Comparison of ENCODE assay signal across 12 mouse cellular contexts in genomic region chr8:94009243-94009845, GRCm38 (mm10). TPM values are rescaled to one million over a fixed set of nuclear protein-coding genes. Genes with fewer than 3 reads are reported as not detected.
DNase-seq lines count a peak whose midpoint lies in the region; ATAC-seq and TF ChIP-seq lines count a peak whose summit lies in the region.
"Had no signal": no experiment of that assay in that cellular context is flagged by ENCODE, and none has a peak within 500 bp of the region (broad histone marks: within the 10 kb centered on the region; RNA-seq: fewer than 3 reads in every experiment).

No protein-coding gene starts in this region.

- TF ChIP-seq EP300 in liver, embryonic 14.5 days (IDR thresholded peaks at IDR 0.05; ENCODE audit: low read depth), result no peak

- H3K4me2 ChIP-seq in forebrain, embryonic 12.5 days, result no peak overlapping the region
- H3K4me2 ChIP-seq in forebrain, embryonic 11.5 days (ENCODE audit: low read depth, low read length, severe bottlenecking), result no peak overlapping the region
- H3K4me2 ChIP-seq in kidney, embryonic 15.5 days, result no peak overlapping the region
- peak overlapping the region; percentile 100 for H3K4me2 ChIP-seq in liver, embryonic 14.5 days (ENCODE audit: low read depth)
- H3K4me2 ChIP-seq: limb, embryonic 15.5 days had no signal

- peak overlapping the region; percentile 31; the same call in 1 of the 2 replicates for H3K27ac ChIP-seq in forebrain, embryonic 12.5 days
- H3K27ac ChIP-seq in forebrain, embryonic 11.5 days (ENCODE audit: low read depth, low read length), result no peak overlapping the region
- no peak overlapping the region for H3K27ac ChIP-seq in kidney, embryonic 15.5 days
- H3K27ac ChIP-seq in liver, embryonic 14.5 days, result no peak overlapping the region
- H3K27ac ChIP-seq in embryonic facial prominence, embryonic 10.5 days (replicated peaks), result no peak overlapping the region
- H3K27ac ChIP-seq: hindbrain, embryonic 14.5 days; limb, embryonic 15.5 days had no signal

- no peaks in the 10 kb centered on the region for H3K27me3 ChIP-seq in forebrain, embryonic 12.5 days
- no peaks in the 10 kb centered on the region for H3K27me3 ChIP-seq in forebrain, embryonic 11.5 days (ENCODE audit: control insufficient read depth, insufficient read depth, low read length)
- no peaks in the 10 kb centered on the region for H3K27me3 ChIP-seq in kidney, embryonic 15.5 days
- H3K27me3 ChIP-seq in E14TG2a.4 (ENCODE audit: insufficient read depth, low read length), result peaks cover 34% of the 10 kb centered on the region
- H3K27me3 ChIP-seq in liver, embryonic 14.5 days (ENCODE audit: control insufficient read depth, insufficient read depth, low read length), result no peaks in the 10 kb centered on the region
- no peaks in the 10 kb centered on the region for H3K27me3 ChIP-seq in embryonic facial prominence, embryonic 10.5 days (replicated peaks; ENCODE audit: low read depth, poor library complexity, severe bottlenecking)
- H3K27me3 ChIP-seq: limb, embryonic 15.5 days had no signal

- H3K4me1 ChIP-seq in forebrain, embryonic 12.5 days, result peaks cover 29% of the 10 kb centered on the region
- peaks cover 13% of the 10 kb centered on the region; the same call in 1 of the 2 replicates for H3K4me1 ChIP-seq in forebrain, embryonic 11.5 days (replicated peaks; ENCODE audit: control insufficient read depth, insufficient read depth, low read length)
- peaks cover 38% of the 10 kb centered on the region for H3K4me1 ChIP-seq in kidney, embryonic 15.5 days
- H3K4me1 ChIP-seq in E14TG2a.4 (replicated peaks; ENCODE audit: low read depth, low read length), result peaks cover 39% of the 10 kb centered on the region
- H3K4me1 ChIP-seq in liver, embryonic 14.5 days (replicated peaks; ENCODE audit: control insufficient read depth in 2 of 2, insufficient read depth in 2 of 2, low read length in 1 of 2), result peaks cover 26 to 31% of the 10 kb centered on the region in 2 experiments
- peaks cover 32% of the 10 kb centered on the region for H3K4me1 ChIP-seq in embryonic facial prominence, embryonic 10.5 days

- TF ChIP-seq CTCF in E14TG2a.4 (conservative IDR thresholded peaks at IDR 0.05; ENCODE audit: low read length), result no peak
- TF ChIP-seq CTCF in liver, embryonic 14.5 days (IDR thresholded peaks at IDR 0.05; ENCODE audit: low read depth), result no peak

- WGBS in forebrain, embryonic 12.5 days, result 68% methylated on average over 15 of the region's 15 CpGs
- 65% methylated on average over 15 of the region's 15 CpGs for WGBS in forebrain, embryonic 11.5 days
- 48% methylated on average over 15 of the region's 15 CpGs for WGBS in kidney, embryonic 15.5 days
- 47% methylated on average over 15 of the region's 15 CpGs for WGBS in liver, embryonic 14.5 days (ENCODE audit: insufficient replicate concordance)
- 65% methylated on average over 15 of the region's 15 CpGs for WGBS in embryonic facial prominence, embryonic 10.5 days

- ATAC-seq in forebrain, embryonic 12.5 days (ENCODE audit: low FRiP score), result no peak
- ATAC-seq in forebrain, embryonic 11.5 days (replicated peaks; ENCODE audit: low FRiP score), result no peak
- no peak for ATAC-seq in kidney, embryonic 15.5 days (replicated peaks; ENCODE audit: low FRiP score)
- ATAC-seq in liver, embryonic 14.5 days (ENCODE audit: insufficient read depth), result no peak
- ATAC-seq: midbrain, embryonic 16.5 days had no signal

- no peak for DNase-seq in forebrain, embryonic 11.5 days (ENCODE audit: low spot score)
- DNase-seq in kidney, postnatal 14 days, result peak; percentile 10
- no peak for DNase-seq in liver, embryonic 14.5 days (ENCODE audit: low read depth in 3 of 3, low spot score in 3 of 3)
- DNase-seq in embryonic facial prominence, embryonic 10.5 days (ENCODE audit: low spot score), result no peak
- DNase-seq in frontal cortex, adult 2 months (ENCODE audit: extremely low spot score in 1 of 2, low spot score in 1 of 2), result no peak
- DNase-seq: layer of hippocampus, adult 9-11 months had no signal

- no peak overlapping the region for H3K9ac ChIP-seq in forebrain, embryonic 12.5 days
- H3K9ac ChIP-seq in forebrain, embryonic 11.5 days (ENCODE audit: low read length), result no peak overlapping the region
- no peak overlapping the region for H3K9ac ChIP-seq in kidney, embryonic 15.5 days
- peak overlapping the region; percentile 34 for H3K9ac ChIP-seq in liver, embryonic 14.5 days (replicated peaks)
- H3K9ac ChIP-seq: hindbrain, embryonic 14.5 days; limb, embryonic 15.5 days had no signal

- H3K36me3 ChIP-seq in forebrain, embryonic 12.5 days (replicated peaks), result peaks cover 5% of the 10 kb centered on the region
- no peaks in the 10 kb centered on the region for H3K36me3 ChIP-seq in forebrain, embryonic 11.5 days (ENCODE audit: control insufficient read depth, insufficient read depth, low read length)
- peaks cover 13% of the 10 kb centered on the region for H3K36me3 ChIP-seq in kidney, embryonic 15.5 days
- H3K36me3 ChIP-seq in E14TG2a.4 (ENCODE audit: insufficient read depth, low read length), result peaks cover 3% of the 10 kb centered on the region; the same call in 1 of the 2 replicates
- H3K36me3 ChIP-seq in liver, embryonic 14.5 days (replicated peaks; ENCODE audit: control insufficient read depth, insufficient read depth, low read depth), result peaks cover 6% of the 10 kb centered on the region
- peaks cover 16% of the 10 kb centered on the region for H3K36me3 ChIP-seq in embryonic facial prominence, embryonic 10.5 days (replicated peaks)

- H3K4me3 ChIP-seq in forebrain, embryonic 12.5 days (replicated peaks), result no peak overlapping the region
- no peak overlapping the region for H3K4me3 ChIP-seq in forebrain, embryonic 11.5 days (ENCODE audit: low read depth, low read length)
- H3K4me3 ChIP-seq in kidney, embryonic 15.5 days (replicated peaks), result no peak overlapping the region
- H3K4me3 ChIP-seq in E14TG2a.4 (replicated peaks; ENCODE audit: low read length), result 0 out of 2 replicates have a peak overlapping the region, but pooled peaks have one; percentile 17
- no peak overlapping the region; a peak in 1 of 4 replicates for H3K4me3 ChIP-seq in liver, embryonic 14.5 days (ENCODE audit: insufficient read depth in 1 of 2, low read depth in 2 of 2, low read length in 2 of 2)
- no peak overlapping the region for H3K4me3 ChIP-seq in embryonic facial prominence, embryonic 10.5 days
- H3K4me3 ChIP-seq: limb, embryonic 15.5 days had no signal

- H3K9me3 ChIP-seq in forebrain, embryonic 12.5 days, result no peaks in the 10 kb centered on the region
- H3K9me3 ChIP-seq in forebrain, embryonic 11.5 days (ENCODE audit: control insufficient read depth, low read length), result no peaks in the 10 kb centered on the region
- no peaks in the 10 kb centered on the region for H3K9me3 ChIP-seq in kidney, embryonic 15.5 days (replicated peaks)
- H3K9me3 ChIP-seq in E14TG2a.4 (ENCODE audit: low read length), result no peaks in the 10 kb centered on the region
- no peaks in the 10 kb centered on the region for H3K9me3 ChIP-seq in liver, embryonic 14.5 days (ENCODE audit: control insufficient read depth, low read length)
- no peaks in the 10 kb centered on the region for H3K9me3 ChIP-seq in embryonic facial prominence, embryonic 10.5 days
- H3K9me3 ChIP-seq: limb, embryonic 15.5 days had no signal

RNA-seq across cellular contexts. Expression of gene Amfr, which starts 3.3 kb away (rescaled TPM):
- polyA plus RNA-seq in forebrain, embryonic 12.5 days (2016; fragmentation: Nextera tagmentation; extraction: Ambion mirVana), result 66.3 and 68.5 TPM in 2 replicates
- polyA plus RNA-seq in forebrain, embryonic 11.5 days (2014; fragmentation: Nextera tagmentation; extraction: Ambion mirVana), result 60.5 and 65.3 TPM in 2 replicates
- polyA plus RNA-seq in kidney, embryonic 15.5 days (2015; fragmentation: Nextera tagmentation; extraction: Ambion mirVana), result 45.4 and 49.3 TPM in 2 replicates
- 33.4 and 38.4 TPM in 2 replicates for polyA plus RNA-seq in liver, embryonic 14.5 days (2012; rRNA removed)
- 50.0 and 53.1 TPM in 2 replicates for polyA plus RNA-seq in liver, embryonic 14.5 days (2014; fragmentation: Nextera tagmentation; extraction: Ambion mirVana)
- polyA plus RNA-seq in embryonic facial prominence, embryonic 10.5 days (2016; fragmentation: Nextera tagmentation; extraction: Ambion mirVana), result 37.6 and 39.1 TPM in 2 replicates
- polyA plus RNA-seq in frontal cortex, adult 2 months (2012; rRNA removed), result 111 and 113 TPM in 2 replicates

RNA-seq across cellular contexts. Expression of gene Nudt21, which starts 27.5 kb away (rescaled TPM):
- 205 and 206 TPM in 2 replicates for polyA plus RNA-seq in forebrain, embryonic 12.5 days (2016; fragmentation: Nextera tagmentation; extraction: Ambion mirVana)
- 195 and 201 TPM in 2 replicates for polyA plus RNA-seq in forebrain, embryonic 11.5 days (2014; fragmentation: Nextera tagmentation; extraction: Ambion mirVana)
- polyA plus RNA-seq in kidney, embryonic 15.5 days (2015; fragmentation: Nextera tagmentation; extraction: Ambion mirVana), result 120 and 137 TPM in 2 replicates
- 16.2 and 32.3 TPM in 2 replicates for polyA plus RNA-seq in liver, embryonic 14.5 days (2012; rRNA removed)
- 94.6 and 95.2 TPM in 2 replicates for polyA plus RNA-seq in liver, embryonic 14.5 days (2014; fragmentation: Nextera tagmentation; extraction: Ambion mirVana)
- 155 and 158 TPM in 2 replicates for polyA plus RNA-seq in embryonic facial prominence, embryonic 10.5 days (2016; fragmentation: Nextera tagmentation; extraction: Ambion mirVana)
- 31.7 and 35.4 TPM in 2 replicates for polyA plus RNA-seq in frontal cortex, adult 2 months (2012; rRNA removed)

RNA-seq across cellular contexts. Expression of gene Ogfod1, which starts 27.7 kb away (rescaled TPM):
- polyA plus RNA-seq in forebrain, embryonic 12.5 days (2016; fragmentation: Nextera tagmentation; extraction: Ambion mirVana), result 15.0 and 15.9 TPM in 2 replicates
- 16.3 and 18.7 TPM in 2 replicates for polyA plus RNA-seq in forebrain, embryonic 11.5 days (2014; fragmentation: Nextera tagmentation; extraction: Ambion mirVana)
- 12.8 and 13.0 TPM in 2 replicates for polyA plus RNA-seq in kidney, embryonic 15.5 days (2015; fragmentation: Nextera tagmentation; extraction: Ambion mirVana)
- polyA plus RNA-seq in liver, embryonic 14.5 days (2012; rRNA removed), result 2.1 and 3.2 TPM in 2 replicates
- polyA plus RNA-seq in liver, embryonic 14.5 days (2014; fragmentation: Nextera tagmentation; extraction: Ambion mirVana), result 4.0 and 5.3 TPM in 2 replicates
- polyA plus RNA-seq in embryonic facial prominence, embryonic 10.5 days (2016; fragmentation: Nextera tagmentation; extraction: Ambion mirVana), result 14.0 and 14.4 TPM in 2 replicates
- polyA plus RNA-seq in frontal cortex, adult 2 months (2012; rRNA removed), result 48.7 and 52.5 TPM in 2 replicates
